Mouse (Mus musculus): ENCODE measurements at regions not wholly inside any gene's neighbourhood (a gene's known extent, or its start where the extent isn't known, plus 50 kb on each side); places are given as distances from the start of the nearest gene placed in this dataset.

DNA sequence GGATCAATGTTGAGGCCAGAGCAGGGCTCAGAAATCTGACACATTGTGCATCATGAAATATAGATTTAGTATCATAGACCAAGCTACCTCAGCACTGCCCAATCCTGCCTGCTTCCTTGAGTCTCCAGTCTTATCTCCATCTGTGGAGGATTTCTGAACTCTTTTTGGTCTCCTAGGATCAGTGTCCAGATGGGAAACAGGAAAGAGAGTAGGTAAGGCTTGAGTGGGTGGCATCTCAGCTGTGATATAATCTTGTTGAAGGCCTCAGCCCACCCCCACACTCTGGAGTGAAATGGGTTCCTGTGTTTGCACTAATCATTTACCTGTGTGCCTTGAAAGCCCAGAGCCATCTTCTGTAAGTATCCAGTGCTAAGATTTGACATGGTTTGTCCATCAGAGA, 74.3 kb upstream of the Aff3 start:
- no peak for DNase-seq

DNA sequence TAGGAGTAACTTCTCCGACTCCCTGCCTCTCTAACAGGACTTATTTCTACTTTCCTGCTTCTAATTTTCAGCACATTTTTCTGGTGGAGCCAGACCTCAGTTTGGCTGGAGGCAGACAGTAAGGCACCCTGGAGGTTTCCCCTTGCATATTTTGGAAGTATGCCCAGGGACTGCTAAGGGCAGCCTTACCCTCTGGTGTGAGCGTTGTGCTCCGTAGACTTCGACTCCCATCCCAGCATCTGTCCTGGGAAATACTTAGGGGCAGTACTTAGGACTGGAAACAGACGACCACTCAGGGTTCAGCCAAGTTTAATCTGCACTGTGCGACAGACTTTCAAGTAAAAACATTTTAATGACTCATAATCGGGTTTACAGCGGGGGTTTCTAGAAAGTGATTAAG, 71.0 kb upstream of the Aff3 start:
- no peak for DNase-seq

DNA sequence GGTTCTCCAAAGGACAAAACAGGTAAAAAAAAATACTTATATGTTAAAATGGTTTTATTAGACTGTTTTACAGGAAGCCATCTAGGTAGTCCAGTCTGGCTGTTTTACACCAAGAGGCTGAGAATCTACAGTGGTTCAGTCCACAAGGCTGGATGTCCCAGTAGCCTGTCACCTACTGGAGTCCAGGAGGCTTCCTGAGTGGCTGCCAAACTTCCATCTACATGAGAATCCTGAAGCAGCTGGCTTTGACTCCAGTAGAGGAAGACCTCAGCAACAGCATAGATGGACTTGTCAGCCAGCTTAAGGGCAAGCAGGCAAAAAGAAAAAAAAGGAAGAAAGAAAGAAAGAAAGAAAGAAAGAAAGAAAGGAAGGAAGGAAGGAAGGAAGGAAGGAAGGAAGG, 68.4 kb upstream of the Aff3 start:
- no peak for DNase-seq

DNA sequence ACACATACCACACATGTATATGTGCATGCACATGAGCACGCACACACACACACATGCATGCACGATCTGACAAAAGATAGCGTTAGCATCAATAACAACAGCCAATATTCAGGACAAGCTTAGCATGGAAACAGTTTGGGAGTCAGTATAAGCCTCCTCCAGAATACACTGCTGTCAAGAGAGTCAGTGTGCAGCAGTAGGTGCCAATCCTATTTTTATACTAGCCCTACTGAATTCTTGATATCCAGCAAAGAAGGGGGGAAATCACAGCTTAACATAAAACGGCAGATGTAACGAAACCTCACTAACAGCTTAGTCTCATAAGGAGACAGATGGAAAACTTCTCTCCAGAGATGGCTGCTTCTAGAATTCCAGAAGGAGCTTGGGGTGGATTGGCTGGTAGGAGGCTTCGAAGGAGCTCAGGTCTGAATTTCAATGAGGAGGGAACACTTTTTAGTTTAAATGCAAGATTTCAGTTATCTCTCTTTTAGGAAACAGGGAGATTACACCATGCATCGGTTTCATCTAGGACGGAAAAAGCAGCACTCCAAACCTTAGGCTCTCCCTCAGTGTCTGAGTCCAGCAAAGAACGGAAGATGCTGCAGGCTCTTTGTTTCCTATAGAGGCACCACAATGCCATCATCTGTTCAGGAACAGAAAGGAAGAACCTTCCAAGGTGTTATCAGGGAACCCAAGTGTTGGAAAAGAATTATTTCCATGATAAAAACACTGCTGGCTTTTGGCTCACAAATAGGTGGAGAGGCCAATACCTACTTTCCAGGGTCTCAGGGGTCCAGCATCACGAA, 65.4 kb upstream of the Aff3 start:
- no peak for DNase-seq

DNA sequence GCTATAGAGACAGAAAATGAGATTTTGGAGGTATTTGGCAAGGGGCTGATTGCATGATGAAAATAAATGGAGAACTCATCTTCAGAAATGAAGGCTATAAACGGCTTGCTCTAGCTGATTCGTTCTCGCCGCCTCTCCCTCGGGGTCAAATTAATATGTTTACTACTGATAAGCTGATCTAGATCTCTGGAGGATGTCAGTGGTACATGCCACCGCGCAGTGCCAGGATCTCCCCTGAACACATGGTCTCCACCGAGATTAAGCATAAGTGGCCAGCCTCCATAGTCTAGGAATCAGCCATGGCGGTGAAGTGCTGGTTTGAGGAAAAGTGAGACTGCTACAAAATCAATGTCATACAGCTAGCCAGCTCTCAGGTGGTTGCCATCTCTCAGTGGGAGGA, 61.0 kb upstream of the Aff3 start:
- no peak for DNase-seq

DNA sequence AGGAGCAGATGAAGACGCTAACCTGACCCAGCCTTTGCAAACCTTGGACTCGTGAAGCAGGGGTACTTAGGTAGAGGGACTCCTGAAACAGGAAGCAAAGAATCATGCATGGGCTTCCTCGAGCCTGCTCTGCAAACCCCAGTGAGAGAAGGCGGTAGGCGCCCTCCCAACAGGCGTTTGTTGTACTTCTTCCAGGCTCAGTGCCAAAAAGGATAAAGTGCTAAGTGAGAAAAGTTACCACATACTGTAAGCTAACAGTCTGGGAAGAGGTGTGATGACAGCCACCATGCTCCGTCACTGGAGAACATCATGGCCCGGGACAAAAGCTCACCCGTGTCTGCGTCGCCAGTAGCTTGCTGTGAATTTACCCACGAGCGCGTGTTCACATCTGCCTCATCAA, 59.9 kb upstream of the Aff3 start:
- DNase-seq: no peak

DNA sequence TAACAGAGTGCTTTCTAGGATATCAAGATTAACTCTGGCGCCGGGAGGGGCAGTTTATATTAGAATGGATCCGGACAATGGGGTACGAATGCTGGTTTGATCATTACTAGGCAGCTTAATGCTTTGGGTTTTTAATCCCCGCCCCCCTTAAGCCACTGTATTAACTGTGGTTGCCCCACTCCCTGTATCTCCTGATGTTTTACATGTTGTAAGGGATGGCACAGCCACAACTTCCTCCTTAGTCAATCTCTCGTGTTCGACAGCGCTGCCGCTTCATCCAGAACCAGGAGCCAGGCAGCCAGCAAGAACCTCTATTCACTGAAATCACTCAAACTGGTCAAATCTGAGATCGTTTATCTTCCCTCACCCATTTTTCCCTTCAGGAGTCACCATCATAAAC, 57.4 kb upstream of the Aff3 start:
- no peak for DNase-seq

DNA sequence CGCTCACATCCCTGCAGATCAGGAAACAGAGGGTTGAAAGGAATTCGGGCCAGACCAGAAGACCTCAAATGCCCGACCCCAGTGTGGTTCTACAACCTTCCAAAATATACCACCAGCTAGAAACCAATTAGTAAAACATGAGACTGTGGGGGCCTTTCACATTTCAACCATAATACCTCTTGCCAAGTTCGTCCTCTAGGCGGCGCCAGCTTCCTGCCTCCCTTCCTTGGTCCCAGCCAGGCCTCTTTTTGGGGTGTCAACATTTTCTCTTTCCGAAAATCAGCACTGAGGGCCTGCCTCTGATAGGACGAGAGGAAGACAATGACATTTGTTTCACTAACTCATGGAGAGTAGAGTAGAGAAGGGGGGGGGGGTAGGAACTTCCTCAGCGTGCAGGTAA, 55.5 kb upstream of the Aff3 start:
- DNase-seq: peak in 1 of 2 experiments; percentile 8

DNA sequence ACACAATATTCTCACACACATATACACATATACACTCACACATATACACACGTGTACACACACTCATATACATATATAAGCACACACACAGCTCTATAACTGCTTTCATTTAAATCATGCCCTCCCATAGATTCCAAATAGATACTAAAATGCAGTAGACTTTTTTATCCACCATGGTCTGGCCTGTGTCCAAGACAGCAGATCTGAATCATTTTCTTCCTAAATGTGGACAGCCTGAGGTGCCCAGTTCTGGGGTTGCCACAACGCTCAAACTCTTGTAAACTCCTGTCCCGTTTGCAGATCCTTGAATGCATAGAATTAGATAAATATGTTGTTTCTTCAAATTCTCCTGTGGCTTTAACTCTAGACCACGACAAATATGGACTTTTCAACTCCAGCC, 50.9 kb upstream of the Aff3 start:
- DNase-seq: no peak
